In genomic region chrX:138437939-138438338, GRCm38 (mm10) we compare ENCODE assay signal across 13 mouse cellular contexts.
DNase-seq lines count a peak whose midpoint lies in the region; ATAC-seq and TF ChIP-seq lines count a peak whose summit lies in the region.
"Had no signal": no experiment of that assay in that cellular context is flagged by ENCODE, and none has a peak within 500 bp of the region (broad histone marks: within the 10 kb centered on the region; RNA-seq: fewer than 3 reads in every experiment).

No protein-coding gene starts in this region.

- H3K4me1 ChIP-seq in liver, embryonic 14.5 days (replicated peaks; ENCODE audit: control insufficient read depth in 2 of 2, insufficient read depth in 2 of 2, low read length in 1 of 2): no peaks in the 10 kb centered on the region
- H3K4me1 ChIP-seq in hindbrain, embryonic 12.5 days: no peaks in the 10 kb centered on the region
- H3K4me1 ChIP-seq: limb, embryonic 15.5 days had no signal

- ATAC-seq in liver, embryonic 14.5 days (ENCODE audit: insufficient read depth): peak; percentile 59
- ATAC-seq in granulocyte monocyte progenitor cell, adult 5-6 weeks (replicated peaks; ENCODE audit: poor library complexity, severe bottlenecking): no peak
- no peak for ATAC-seq in hindbrain, embryonic 12.5 days (ENCODE audit: low FRiP score)

- WGBS in liver, embryonic 14.5 days (ENCODE audit: insufficient replicate concordance): 48% methylated on average over 3 of the region's 3 CpGs
- WGBS in hindbrain, embryonic 12.5 days: 63% methylated on average over 3 of the region's 3 CpGs

- H3K36me3 ChIP-seq in liver, embryonic 14.5 days (replicated peaks; ENCODE audit: control insufficient read depth, insufficient read depth, low read depth): no peaks in the 10 kb centered on the region
- no peaks in the 10 kb centered on the region for H3K36me3 ChIP-seq in hindbrain, embryonic 12.5 days
- H3K36me3 ChIP-seq: limb, embryonic 15.5 days had no signal

- no peak overlapping the region for H3K4me2 ChIP-seq in liver, embryonic 14.5 days (ENCODE audit: low read depth)
- H3K4me2 ChIP-seq in hindbrain, embryonic 12.5 days (replicated peaks): no peak overlapping the region
- H3K4me2 ChIP-seq: limb, embryonic 15.5 days had no signal

- no peak for TF ChIP-seq EP300 in liver, embryonic 14.5 days (IDR thresholded peaks at IDR 0.05; ENCODE audit: low read depth)

- no peak for TF ChIP-seq CTCF in liver, embryonic 14.5 days (IDR thresholded peaks at IDR 0.05; ENCODE audit: low read depth)

- H3K27ac ChIP-seq in liver, embryonic 14.5 days: no peak overlapping the region
- no peak overlapping the region for H3K27ac ChIP-seq in hindbrain, embryonic 12.5 days
- H3K27ac ChIP-seq: limb, embryonic 15.5 days had no signal

- no peaks in the 10 kb centered on the region for H3K9me3 ChIP-seq in liver, embryonic 14.5 days (ENCODE audit: control insufficient read depth, low read length)
- no peaks in the 10 kb centered on the region for H3K9me3 ChIP-seq in hindbrain, embryonic 12.5 days (replicated peaks)
- H3K9me3 ChIP-seq: limb, embryonic 15.5 days had no signal

- DNase-seq in right cerebral cortex, postnatal 25 days: peak; percentile 2
- DNase-seq in right cerebral cortex, postnatal 10 days (ENCODE audit: low spot score in 2 of 2): no peak
- peak; percentile 64 for DNase-seq in heart, adult 8-10 months (ENCODE audit: low spot score)
- no peak for DNase-seq in liver, embryonic 14.5 days (ENCODE audit: low read depth in 3 of 3, low spot score in 3 of 3)
- peak; percentile 37 for DNase-seq in lung, postnatal 36 days
- DNase-seq in cerebellum, adult 18-20 months: no peak
- DNase-seq: kidney, postnatal 25 days; midbrain, embryonic 14.5 days; spleen, adult 18-20 months had no signal

- no peaks in the 10 kb centered on the region for H3K27me3 ChIP-seq in liver, embryonic 14.5 days (ENCODE audit: control insufficient read depth, insufficient read depth, low read length)
- H3K27me3 ChIP-seq in hindbrain, embryonic 12.5 days: no peaks in the 10 kb centered on the region
- H3K27me3 ChIP-seq: limb, embryonic 15.5 days had no signal

- no peak overlapping the region for H3K9ac ChIP-seq in liver, embryonic 14.5 days (replicated peaks)
- H3K9ac ChIP-seq in hindbrain, embryonic 12.5 days: no peak overlapping the region
- H3K9ac ChIP-seq: limb, embryonic 15.5 days had no signal

- no peak overlapping the region for H3K4me3 ChIP-seq in liver, embryonic 14.5 days (ENCODE audit: insufficient read depth in 1 of 2, low read depth in 2 of 2, low read length in 2 of 2)
- H3K4me3 ChIP-seq in hindbrain, embryonic 12.5 days: no peak overlapping the region
- H3K4me3 ChIP-seq: erythroblast, embryonic 14.5 days; limb, embryonic 15.5 days had no signal

Comparison
In these comparisons a context has a peak if more than half of its experiments do, and no peak if none do; other contexts are left out.
1. DNase-seq: peak in right cerebral cortex, postnatal 25 days (single experiment), heart, adult 8-10 months (single experiment) and lung, postnatal 36 days (single experiment); none in right cerebral cortex, postnatal 10 days (0 of 2), liver, embryonic 14.5 days (0 of 3) and cerebellum, adult 18-20 months (0 of 2).